Comparison of ENCODE assay signal across 9 mouse cellular contexts in the genomic region with DNA sequence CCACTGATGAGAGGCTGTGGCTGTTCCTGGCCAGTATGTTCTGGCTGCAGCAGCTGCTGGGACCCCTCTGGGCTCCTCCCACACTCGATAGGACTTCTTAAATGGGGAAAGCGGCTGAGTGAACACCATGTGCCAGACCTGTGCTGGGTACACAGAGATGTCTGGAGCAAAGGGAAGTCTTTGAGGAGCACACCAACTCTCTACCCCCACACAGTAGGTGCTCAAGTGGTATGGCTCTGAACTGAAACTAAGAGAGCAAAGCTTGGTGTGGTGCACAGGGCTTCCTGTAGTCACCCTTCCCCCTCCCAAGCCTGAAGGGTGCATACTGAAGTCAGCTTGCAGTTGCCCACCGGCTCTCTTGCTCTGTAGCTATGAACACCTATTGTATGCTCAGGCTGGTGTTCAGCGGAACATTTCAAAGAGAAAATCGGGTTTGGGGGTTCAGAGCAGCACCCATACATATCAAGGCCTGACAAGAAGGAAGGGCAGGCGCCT. TPM values are rescaled to one million over a fixed set of nuclear protein-coding genes. Genes with fewer than 3 reads are reported as not detected.
DNase-seq lines count a peak whose midpoint lies in the region; ATAC-seq and TF ChIP-seq lines count a peak whose summit lies in the region.
"Had no signal": no experiment of that assay in that cellular context is flagged by ENCODE, and none has a peak within 500 bp of the region (broad histone marks: within the 10 kb centered on the region; RNA-seq: fewer than 3 reads in every experiment).

No protein-coding gene starts in this region.

- H3K4me1 ChIP-seq in erythroblast, embryonic 14.5 days (ENCODE audit: control insufficient read depth): peaks cover 87% of the 10 kb centered on the region
- peaks cover 61% of the 10 kb centered on the region for H3K4me1 ChIP-seq in lung, embryonic 15.5 days
- H3K4me1 ChIP-seq in limb, embryonic 11.5 days (ENCODE audit: control insufficient read depth, insufficient read depth, low read length): peaks cover 20% of the 10 kb centered on the region
- peaks cover 72% of the 10 kb centered on the region for H3K4me1 ChIP-seq in thymus, adult 2 months (replicated peaks; ENCODE audit: control insufficient read depth, insufficient read depth, low read length)

- TF ChIP-seq CTCF in thymus, adult 2 months (IDR thresholded peaks at IDR 0.05; ENCODE audit: borderline replicate concordance, control insufficient read depth, extremely low read depth, insufficient read depth, low read length, poor library complexity): no peak

- H3K9me3 ChIP-seq in erythroblast, embryonic 14.5 days (ENCODE audit: control insufficient read depth, low read length): no peaks in the 10 kb centered on the region
- no peaks in the 10 kb centered on the region for H3K9me3 ChIP-seq in lung, embryonic 15.5 days
- no peaks in the 10 kb centered on the region for H3K9me3 ChIP-seq in limb, embryonic 11.5 days (ENCODE audit: control insufficient read depth, low read length)

- TF ChIP-seq POLR2A in thymus, adult 2 months (IDR thresholded peaks at IDR 0.05; ENCODE audit: control insufficient read depth, extremely low read depth, insufficient read depth, low read length, poor library complexity): no peak

- H3K4me2 ChIP-seq in lung, embryonic 15.5 days: peak overlapping the region; percentile 90
- peak overlapping the region; percentile 77 for H3K4me2 ChIP-seq in limb, embryonic 11.5 days (ENCODE audit: low read depth, severe bottlenecking)

- H3K27ac ChIP-seq in lung, embryonic 15.5 days: peak overlapping the region; percentile 72
- 0 out of 2 replicates have a peak overlapping the region, but pooled peaks have one; percentile 14 for H3K27ac ChIP-seq in limb, embryonic 11.5 days (replicated peaks; ENCODE audit: low read depth, low read length)
- peak overlapping the region; percentile 92 for H3K27ac ChIP-seq in thymus, adult 2 months (ENCODE audit: control insufficient read depth, insufficient read depth, low read length)

- ATAC-seq in erythroblast, adult 5-6 weeks (replicated peaks; ENCODE audit: low FRiP score, poor library complexity, severe bottlenecking): no peak
- ATAC-seq in lung, embryonic 15.5 days (ENCODE audit: borderline replicate concordance, extremely low read depth, low FRiP score, low TSS enrichment): no peak
- ATAC-seq in limb, embryonic 11.5 days (ENCODE audit: insufficient number of reproducible peaks, low FRiP score, low TSS enrichment, low read depth): no peak

- no peak for DNase-seq in lung, postnatal 25 days (ENCODE audit: low spot score)
- no peak for DNase-seq in limb, embryonic 11.5 days (ENCODE audit: low spot score)
- DNase-seq in thymus, adult 2 months: peak; percentile 74
- DNase-seq in right cerebral cortex, adult 18-20 months: no peak
- DNase-seq in Muller cell, postnatal 12 days (ENCODE audit: inconsistent ontology term): no peak
- DNase-seq: gastrocnemius, postnatal 25 days had no signal

- WGBS in lung, embryonic 15.5 days: 40% methylated on average over 6 of the region's 6 CpGs
- 55% methylated on average over 6 of the region's 6 CpGs for WGBS in limb, embryonic 11.5 days
- 3% methylated on average over 6 of the region's 6 CpGs for WGBS in thymus, adult 2 months

- H3K9ac ChIP-seq in lung, embryonic 15.5 days: peak overlapping the region; percentile 87; the same call in 1 of the 2 replicates
- 0 out of 2 replicates have a peak overlapping the region, but pooled peaks have one; percentile 12 for H3K9ac ChIP-seq in limb, embryonic 11.5 days (ENCODE audit: low read length)

- H3K4me3 ChIP-seq in erythroblast, embryonic 14.5 days (replicated peaks): peak overlapping the region; percentile 74
- H3K4me3 ChIP-seq in lung, embryonic 15.5 days: peak overlapping the region; percentile 86
- no peak overlapping the region for H3K4me3 ChIP-seq in limb, embryonic 11.5 days (ENCODE audit: low read depth, low read length)
- H3K4me3 ChIP-seq in thymus, adult 2 months (ENCODE audit: control insufficient read depth, insufficient read depth, low read length): peak overlapping the region; percentile 87

- no peaks in the 10 kb centered on the region for H3K27me3 ChIP-seq in erythroblast, embryonic 14.5 days (ENCODE audit: control insufficient read depth)
- no peaks in the 10 kb centered on the region for H3K27me3 ChIP-seq in lung, embryonic 15.5 days
- no peaks in the 10 kb centered on the region for H3K27me3 ChIP-seq in limb, embryonic 11.5 days (ENCODE audit: control insufficient read depth, insufficient read depth, low read length)
- H3K27me3 ChIP-seq in thymus, adult 2 months (ENCODE audit: control insufficient read depth, insufficient read depth, low read length): no peaks in the 10 kb centered on the region

- peaks cover 24% of the 10 kb centered on the region for H3K36me3 ChIP-seq in erythroblast, embryonic 14.5 days (ENCODE audit: control insufficient read depth)
- peaks cover 15% of the 10 kb centered on the region for H3K36me3 ChIP-seq in lung, embryonic 15.5 days
- 0 out of 2 replicates have a peak, but pooled peaks cover 3% of the 10 kb centered on the region for H3K36me3 ChIP-seq in limb, embryonic 11.5 days (ENCODE audit: control insufficient read depth, insufficient read depth, low read length)
- H3K36me3 ChIP-seq in thymus, adult 2 months (ENCODE audit: control insufficient read depth, insufficient read depth, low read length): no peaks in the 10 kb centered on the region

RNA-seq across cellular contexts. Expression of a gene that starts 0.9 kb away (rescaled TPM):
- 0.04 TPM in 1 of 2 replicates, not detected in the other for polyA plus RNA-seq in erythroblast, embryonic 14.5 days (2012)
- not detected in 2 replicates for total RNA-seq in erythroblast, adult 5-6 weeks (2015; ENCODE audit: low replicate concordance)
- 0.56 and 0.77 TPM in 2 replicates for total RNA-seq in erythroblast, adult 5-6 weeks (2017; ENCODE audit: low replicate concordance)
- 0.18 and 0.60 TPM in 2 replicates for polyA plus RNA-seq in lung, embryonic 15.5 days (2015; fragmentation: Nextera tagmentation; extraction: Ambion mirVana)
- 0.92 and 1.0 TPM in 2 replicates for polyA plus RNA-seq in limb, embryonic 11.5 days (2014; fragmentation: Nextera tagmentation; extraction: Ambion mirVana)
- 0.08 and 0.14 TPM in 2 replicates for polyA plus RNA-seq in thymus, adult 2 months (2012; rRNA removed)

RNA-seq across cellular contexts. Expression of a gene that starts 1.0 kb away (rescaled TPM):
- 13.6 and 16.2 TPM in 2 replicates for polyA plus RNA-seq in erythroblast, embryonic 14.5 days (2012)
- 13.6 and 15.2 TPM in 2 replicates for total RNA-seq in erythroblast, adult 5-6 weeks (2015; ENCODE audit: low replicate concordance)
- 4.5 and 8.8 TPM in 2 replicates for total RNA-seq in erythroblast, adult 5-6 weeks (2017; ENCODE audit: low replicate concordance)
- polyA plus RNA-seq in lung, embryonic 15.5 days (2015; fragmentation: Nextera tagmentation; extraction: Ambion mirVana): 31.9 and 35.5 TPM in 2 replicates
- 45.0 and 50.9 TPM in 2 replicates for polyA plus RNA-seq in limb, embryonic 11.5 days (2014; fragmentation: Nextera tagmentation; extraction: Ambion mirVana)
- 371 and 412 TPM in 2 replicates for polyA plus RNA-seq in thymus, adult 2 months (2012; rRNA removed)

RNA-seq across cellular contexts. Expression of a gene that starts 15.2 kb away (rescaled TPM):
- polyA plus RNA-seq in erythroblast, embryonic 14.5 days (2012): 2.1 and 3.0 TPM in 2 replicates
- 2.7 and 9.4 TPM in 2 replicates for total RNA-seq in erythroblast, adult 5-6 weeks (2015; ENCODE audit: low replicate concordance)
- not detected in 2 replicates for total RNA-seq in erythroblast, adult 5-6 weeks (2017; ENCODE audit: low replicate concordance)
- polyA plus RNA-seq in lung, embryonic 15.5 days (2015; fragmentation: Nextera tagmentation; extraction: Ambion mirVana): 13.3 and 13.8 TPM in 2 replicates
- polyA plus RNA-seq in limb, embryonic 11.5 days (2014; fragmentation: Nextera tagmentation; extraction: Ambion mirVana): 38.2 and 39.6 TPM in 2 replicates
- 72.0 and 94.8 TPM in 2 replicates for polyA plus RNA-seq in thymus, adult 2 months (2012; rRNA removed)

RNA-seq across cellular contexts. Expression of a gene that starts 21.6 kb away (rescaled TPM):
- 13.3 and 13.7 TPM in 2 replicates for polyA plus RNA-seq in erythroblast, embryonic 14.5 days (2012)
- total RNA-seq in erythroblast, adult 5-6 weeks (2015; ENCODE audit: low replicate concordance): 6.5 and 17.1 TPM in 2 replicates
- 3.5 and 3.7 TPM in 2 replicates for total RNA-seq in erythroblast, adult 5-6 weeks (2017; ENCODE audit: low replicate concordance)
- polyA plus RNA-seq in lung, embryonic 15.5 days (2015; fragmentation: Nextera tagmentation; extraction: Ambion mirVana): 54.0 and 56.2 TPM in 2 replicates
- 30.9 and 32.7 TPM in 2 replicates for polyA plus RNA-seq in limb, embryonic 11.5 days (2014; fragmentation: Nextera tagmentation; extraction: Ambion mirVana)
- polyA plus RNA-seq in thymus, adult 2 months (2012; rRNA removed): 137 and 155 TPM in 2 replicates

RNA-seq across cellular contexts. Expression of a gene that starts 28.0 kb away (rescaled TPM):
- 121 and 168 TPM in 2 replicates for polyA plus RNA-seq in erythroblast, embryonic 14.5 days (2012)
- total RNA-seq in erythroblast, adult 5-6 weeks (2015; ENCODE audit: low replicate concordance): 46.1 and 56.2 TPM in 2 replicates
- 77.5 and 79.0 TPM in 2 replicates for total RNA-seq in erythroblast, adult 5-6 weeks (2017; ENCODE audit: low replicate concordance)
- polyA plus RNA-seq in lung, embryonic 15.5 days (2015; fragmentation: Nextera tagmentation; extraction: Ambion mirVana): 804 and 851 TPM in 2 replicates
- polyA plus RNA-seq in limb, embryonic 11.5 days (2014; fragmentation: Nextera tagmentation; extraction: Ambion mirVana): 567 and 570 TPM in 2 replicates
- polyA plus RNA-seq in thymus, adult 2 months (2012; rRNA removed): 359 and 428 TPM in 2 replicates

Comparison
In these comparisons a context has a peak if more than half of its experiments do, and no peak if none do; other contexts are left out.
1. H3K27ac ChIP-seq: peak in every context shown above with its lines; median percentile 92 in thymus, adult 2 months; 72 in lung, embryonic 15.5 days; 14 in limb, embryonic 11.5 days.